Mouse (Mus musculus) heart, adult 9 months (tissue): ENCODE measurements at regions not wholly inside any gene's neighbourhood (a gene's known extent, or its start where the extent isn't known, plus 50 kb on each side); places are given as distances from the start of the nearest gene placed in this dataset.

ENCODE experiments used
- DNase-seq, 2 experiments: peaks; one replicate each; pipeline ENCODE4 v3.0.0; 2022; ENCODE audit warnings: low spot score in 2 of 2

- DNase-seq = no peak
These were observed 382.0 kb upstream of the Sox9 start for GRCm38 (mm10) chr11:112400069-112400468.

GRCm38 (mm10) chr11:112407681-112408080 is 374.3 kb upstream of the Sox9 start:
- no peak for DNase-seq

GRCm38 (mm10) chr11:112412434-112412833 is 369.6 kb upstream of the Sox9 start:
- DNase-seq = no peak

GRCm38 (mm10) chr11:112442639-112443038 is 339.4 kb upstream of the Sox9 start:
- no peak for DNase-seq

- no peak for DNase-seq
These were observed 338.1 kb upstream of the Sox9 start for GRCm38 (mm10) chr11:112443890-112444289.

- DNase-seq = no peak
These were observed 332.4 kb upstream of the Sox9 start for GRCm38 (mm10) chr11:112449632-112450031.

GRCm38 (mm10) chr11:112450227-112450626 is 331.8 kb upstream of the Sox9 start:
- DNase-seq = no peak

- no peak for DNase-seq
These were observed 323.9 kb upstream of the Sox9 start for GRCm38 (mm10) chr11:112458075-112458474.

GRCm38 (mm10) chr11:112463121-112463520 is 318.9 kb upstream of the Sox9 start:
- no peak for DNase-seq

- DNase-seq = no peak
These were observed 317.6 kb upstream of the Sox9 start for GRCm38 (mm10) chr11:112464386-112464785.

- no peak for DNase-seq
These were observed 311.7 kb upstream of the Sox9 start for GRCm38 (mm10) chr11:112470336-112470735.

- DNase-seq = no peak
These were observed 308.8 kb upstream of the Sox9 start for GRCm38 (mm10) chr11:112473237-112473636.

GRCm38 (mm10) chr11:112473681-112474080 is 308.3 kb upstream of the Sox9 start:
- no peak for DNase-seq

GRCm38 (mm10) chr11:112480360-112480759 is 301.7 kb upstream of the Sox9 start:
- no peak for DNase-seq

GRCm38 (mm10) chr11:112501781-112502180 is 280.2 kb upstream of the Sox9 start:
- no peak for DNase-seq

GRCm38 (mm10) chr11:112519076-112519475 is 262.9 kb upstream of the Sox9 start:
- no peak for DNase-seq

- no peak for DNase-seq
These were observed 257.0 kb upstream of the Sox9 start for GRCm38 (mm10) chr11:112524983-112525382.

GRCm38 (mm10) chr11:112542573-112542972 is 239.5 kb upstream of the Sox9 start:
- DNase-seq = no peak

- DNase-seq = no peak
These were observed 238.6 kb upstream of the Sox9 start for GRCm38 (mm10) chr11:112543473-112543872.

GRCm38 (mm10) chr11:112545231-112546010 is 236.6 kb upstream of the Sox9 start:
- no peak for DNase-seq

GRCm38 (mm10) chr11:112546162-112546561 is 235.9 kb upstream of the Sox9 start:
- no peak for DNase-seq

GRCm38 (mm10) chr11:112552838-112553237 is 229.2 kb upstream of the Sox9 start:
- DNase-seq = no peak

- no peak for DNase-seq
These were observed 219.0 kb upstream of the Sox9 start for GRCm38 (mm10) chr11:112563027-112563426.

GRCm38 (mm10) chr11:112564706-112565215 is 217.3 kb upstream of the Sox9 start:
- no peak for DNase-seq
